Mouse (Mus musculus): ENCODE results near the gene Lypd3. TPM values are rescaled to one million over a fixed set of nuclear protein-coding genes. Genes with fewer than 3 reads are reported as not detected.

Gene Lypd3
- polyA plus RNA-seq, 1 experiment from 2014 or later = 0.43 TPM

DNA sequence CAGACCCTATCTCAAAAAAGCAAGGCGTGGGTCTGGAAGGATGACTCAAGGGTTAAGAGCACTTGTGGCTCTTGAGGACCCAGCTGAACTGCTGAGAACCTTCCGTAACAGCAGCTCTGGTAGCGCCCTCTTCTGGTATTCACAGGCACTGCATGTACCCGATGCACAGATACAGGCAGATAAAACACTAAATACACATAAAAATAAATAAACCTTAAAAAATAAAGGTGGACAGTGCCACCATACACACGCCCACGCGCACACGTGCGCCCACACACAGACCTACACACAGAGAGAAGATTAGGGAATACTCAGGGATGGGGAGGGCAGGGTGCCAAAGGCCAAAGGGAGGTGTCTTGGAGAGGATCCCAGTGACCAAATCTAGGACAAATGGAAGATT, 6.1 kb downstream of the Lypd3 start:
- no peak for ATAC-seq (ENCODE audit: low FRiP score, low read depth)
- no peaks in the 10 kb centered on the region for H3K36me3 ChIP-seq
- peaks cover 6% of the 10 kb centered on the region; the same call in 1 of the 2 replicates for H3K4me1 ChIP-seq
- no peak overlapping the region for H3K27ac ChIP-seq
- no peaks in the 10 kb centered on the region for H3K9me3 ChIP-seq
- whole genome bisulfite sequencing = 13% methylated on average over 9 of the region's 9 CpGs
- H3K4me2 ChIP-seq (replicated peaks) = no peak overlapping the region
- H3K9ac ChIP-seq = no peak overlapping the region
- H3K27me3 ChIP-seq (replicated peaks) = peaks cover 37% of the 10 kb centered on the region
- H3K4me3 ChIP-seq = no peak overlapping the region

DNA sequence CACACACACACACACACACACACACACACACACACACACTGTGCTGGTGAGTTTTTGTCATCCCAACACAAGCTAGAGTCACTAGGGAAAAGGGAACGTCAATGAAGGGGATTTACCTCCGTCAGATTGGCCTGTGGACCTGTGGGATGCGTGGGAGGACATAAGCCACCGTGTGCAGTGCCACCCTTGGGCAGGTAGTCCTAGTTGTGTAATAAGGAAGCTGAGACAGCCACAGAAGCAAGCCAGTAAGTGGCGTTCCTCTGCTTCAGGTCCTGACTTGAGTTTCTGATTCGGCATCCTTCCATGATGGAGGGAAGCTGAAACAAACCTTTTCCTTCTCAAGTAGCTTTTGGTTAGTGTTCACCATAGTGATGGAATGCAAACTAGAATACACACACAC, 8.1 kb downstream of the Lypd3 start:
- Histone ChIP-seq H3K4me3 (no peak overlapping the region), H3K27me3 (replicated peaks) (peaks cover 17% of the 10 kb centered on the region), H3K36me3 (no peaks in the 10 kb centered on the region), H3K4me2 (replicated peaks) (no peak overlapping the region), H3K9ac (no peak overlapping the region), H3K9me3 (no peaks in the 10 kb centered on the region), H3K4me1 (no peaks in the 10 kb centered on the region), H3K27ac (no peak overlapping the region)
- ATAC-seq (ENCODE audit: low FRiP score, low read depth) = no peak
- 83% methylated on average over 6 of the region's 6 CpGs for WGBS

- Histone ChIP-seq H3K9me3 (no peaks in the 10 kb centered on the region), H3K4me2 (replicated peaks) (no peak overlapping the region), H3K4me3 (no peak overlapping the region), H3K4me1 (no peaks in the 10 kb centered on the region), H3K9ac (no peak overlapping the region), H3K27me3 (replicated peaks) (peaks cover 12% of the 10 kb centered on the region), H3K27ac (no peak overlapping the region), H3K36me3 (no peaks in the 10 kb centered on the region)
- WGBS = 77% methylated on average over 7 of the region's 7 CpGs
- no peak for ATAC-seq (ENCODE audit: low FRiP score, low read depth)
These were observed 8.6 kb downstream of the Lypd3 start for GRCm38 (mm10) chr7:24644996-24645395.

DNA sequence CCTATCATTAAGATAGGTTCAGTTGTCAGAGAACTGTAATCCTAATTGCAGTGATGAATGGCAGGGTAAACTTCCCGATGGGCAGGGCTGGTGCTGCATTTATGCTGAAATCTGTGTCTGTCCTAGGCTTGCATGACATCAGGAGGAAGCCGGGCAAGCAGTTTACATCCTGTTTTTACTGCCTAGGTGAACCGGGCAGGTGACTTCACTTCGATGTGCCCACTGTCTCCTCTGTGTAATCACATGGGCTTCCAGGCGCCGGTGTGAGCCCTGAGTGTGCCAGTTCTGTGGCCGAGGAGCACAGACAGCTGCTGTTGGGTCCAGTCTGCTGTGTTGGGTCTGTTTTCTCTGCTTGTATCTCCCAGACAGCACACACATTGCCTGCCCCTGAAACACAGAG, 10.1 kb downstream of the Lypd3 start:
- no peak for ATAC-seq (ENCODE audit: low FRiP score, low read depth)
- no peak overlapping the region for H3K4me2 ChIP-seq (replicated peaks)
- peaks cover 3% of the 10 kb centered on the region; the same call in 1 of the 2 replicates for H3K27me3 ChIP-seq (replicated peaks)
- no peaks in the 10 kb centered on the region for H3K9me3 ChIP-seq
- no peak overlapping the region for H3K9ac ChIP-seq
- no peaks in the 10 kb centered on the region for H3K4me1 ChIP-seq
- no peaks in the 10 kb centered on the region for H3K36me3 ChIP-seq
- 84% methylated on average over 7 of the region's 7 CpGs for WGBS
- no peak overlapping the region for H3K4me3 ChIP-seq
- no peak overlapping the region for H3K27ac ChIP-seq

GRCm38 (mm10) chr7:24653681-24654080, 17.3 kb downstream of the Lypd3 start:
- Histone ChIP-seq H3K4me1 (no peaks in the 10 kb centered on the region), H3K4me3 (no peak overlapping the region), H3K9me3 (no peaks in the 10 kb centered on the region), H3K36me3 (no peaks in the 10 kb centered on the region), H3K9ac (no peak overlapping the region), H3K4me2 (replicated peaks) (no peak overlapping the region), H3K27me3 (replicated peaks) (no peaks in the 10 kb centered on the region), H3K27ac (no peak overlapping the region)
- no peak for ATAC-seq (ENCODE audit: low FRiP score, low read depth)
- WGBS = 31% methylated on average over 7 of the region's 7 CpGs

GRCm38 (mm10) chr7:24659737-24660357, 23.5 kb downstream of the Lypd3 start:
- H3K27ac ChIP-seq = no peak overlapping the region
- WGBS = 71% methylated on average over 12 of the region's 12 CpGs
- no peak overlapping the region for H3K4me3 ChIP-seq
- ATAC-seq (ENCODE audit: low FRiP score, low read depth) = no peak
- H3K4me1 ChIP-seq = no peaks in the 10 kb centered on the region
- no peak overlapping the region; the same call in 1 of the 2 replicates for H3K9ac ChIP-seq
- H3K27me3 ChIP-seq (replicated peaks) = no peaks in the 10 kb centered on the region
- H3K36me3 ChIP-seq = no peaks in the 10 kb centered on the region
- no peak overlapping the region for H3K4me2 ChIP-seq (replicated peaks)
- no peaks in the 10 kb centered on the region for H3K9me3 ChIP-seq

DNA sequence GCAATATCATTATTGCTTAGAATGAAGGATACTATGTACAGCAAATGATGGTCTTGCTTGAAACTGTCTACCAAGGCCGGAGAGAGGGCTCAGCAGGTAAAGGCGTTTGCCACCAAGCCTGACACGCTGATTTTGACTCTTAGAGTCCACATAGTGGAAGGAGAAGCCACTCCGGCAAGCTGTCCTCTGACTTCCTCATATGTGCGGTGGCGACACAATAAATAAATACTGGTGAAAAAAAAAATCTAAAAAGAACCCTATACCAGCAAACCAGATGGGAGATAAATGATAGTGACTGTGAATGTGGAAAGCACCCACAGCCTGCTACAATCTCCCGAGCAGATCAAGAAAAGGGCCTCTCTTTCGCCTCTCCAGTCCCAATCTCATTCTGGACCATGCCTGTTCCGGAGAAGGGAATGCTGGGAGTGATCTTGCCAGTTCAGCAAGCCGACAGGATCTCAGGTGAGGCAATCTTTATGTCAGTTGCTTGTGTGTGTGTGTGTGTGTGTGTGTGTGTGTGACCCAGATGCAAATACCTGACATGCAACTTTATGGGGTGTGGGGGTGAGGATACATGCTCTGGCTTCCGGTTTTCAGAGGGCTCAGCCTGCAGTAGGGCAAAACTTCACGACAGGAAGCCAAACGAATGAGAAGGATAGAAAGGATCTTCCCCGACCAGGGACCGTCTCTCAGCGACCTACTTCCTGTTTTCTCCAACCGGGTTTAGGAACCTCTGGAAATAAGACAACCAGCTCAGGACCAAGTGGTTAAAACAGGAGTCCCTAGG, 25.0 kb downstream of the Lypd3 start:
- no peak for ATAC-seq (ENCODE audit: low FRiP score, low read depth)
- WGBS = 72% methylated on average over 17 of the region's 17 CpGs

DNA sequence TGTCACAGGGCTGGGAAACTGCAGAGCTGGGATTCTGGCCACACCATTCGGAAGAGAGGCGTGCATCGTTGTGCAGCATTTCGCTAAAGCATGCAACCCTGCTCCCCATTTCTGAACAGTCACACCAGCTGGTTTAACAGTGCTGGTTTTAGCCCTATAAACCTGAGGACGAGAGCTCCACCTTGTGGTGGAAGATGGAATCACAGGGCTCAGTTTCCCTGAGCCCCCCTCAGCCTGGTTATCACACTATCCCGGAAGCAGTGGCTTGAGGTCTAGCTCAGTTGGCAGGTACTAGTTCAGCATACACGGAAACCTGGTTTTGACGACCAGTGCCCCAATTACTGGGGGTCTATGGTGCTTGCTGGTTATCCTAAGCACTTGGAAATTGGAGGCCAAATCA, 26.2 kb downstream of the Lypd3 start:
- H3K9me3 ChIP-seq = no peaks in the 10 kb centered on the region
- ATAC-seq (ENCODE audit: low FRiP score, low read depth) = 0 out of 2 replicates have a peak, but pooled peaks have one; percentile 33
- H3K27me3 ChIP-seq (replicated peaks) = no peaks in the 10 kb centered on the region
- no peak overlapping the region for H3K9ac ChIP-seq
- H3K4me1 ChIP-seq = no peaks in the 10 kb centered on the region
- H3K4me2 ChIP-seq (replicated peaks) = no peak overlapping the region
- 17% methylated on average over 8 of the region's 8 CpGs for WGBS
- no peak overlapping the region for H3K27ac ChIP-seq
- H3K36me3 ChIP-seq = no peaks in the 10 kb centered on the region
- no peak overlapping the region for H3K4me3 ChIP-seq

More for the DNA sequence above, 25.0 kb downstream of the Lypd3 start:
- Histone ChIP-seq H3K27me3 (replicated peaks) (no peaks in the 10 kb centered on the region), H3K9me3 (no peaks in the 10 kb centered on the region), H3K9ac (no peak overlapping the region), H3K4me2 (replicated peaks) (no peak overlapping the region), H3K36me3 (no peaks in the 10 kb centered on the region), H3K4me3 (no peak overlapping the region), H3K4me1 (no peaks in the 10 kb centered on the region), H3K27ac (no peak overlapping the region)

DNA sequence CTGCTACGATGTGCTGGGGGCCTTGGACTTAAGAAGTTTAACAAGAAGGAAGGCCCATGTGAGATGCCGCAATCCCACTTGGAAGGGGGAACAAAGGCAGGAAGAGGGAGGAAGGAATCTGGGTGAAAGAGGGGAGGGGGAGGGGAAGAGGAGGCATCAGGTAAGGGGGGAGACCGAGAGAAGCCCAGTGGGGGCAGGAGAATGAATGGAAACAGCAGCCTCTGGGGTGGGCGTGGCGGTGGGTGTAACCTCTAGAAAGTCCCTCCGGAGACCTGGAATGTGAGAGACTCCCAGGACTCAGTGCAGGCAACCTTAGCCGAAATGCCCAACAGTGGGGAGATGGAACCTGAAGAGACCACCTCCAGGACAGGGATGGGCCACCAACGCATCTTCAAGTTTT, 28.0 kb downstream of the Lypd3 start:
- no peak overlapping the region for H3K27ac ChIP-seq
- no peak overlapping the region for H3K9ac ChIP-seq
- H3K4me1 ChIP-seq = no peaks in the 10 kb centered on the region
- H3K36me3 ChIP-seq = no peaks in the 10 kb centered on the region
- no peaks in the 10 kb centered on the region for H3K9me3 ChIP-seq
- ATAC-seq (ENCODE audit: low FRiP score, low read depth) = no peak
- H3K4me2 ChIP-seq (replicated peaks) = no peak overlapping the region
- H3K27me3 ChIP-seq (replicated peaks) = no peaks in the 10 kb centered on the region
- 48% methylated on average over 8 of the region's 8 CpGs for WGBS
- H3K4me3 ChIP-seq = no peak overlapping the region

- Histone ChIP-seq H3K4me1 (no peaks in the 10 kb centered on the region), H3K27me3 (replicated peaks) (no peaks in the 10 kb centered on the region), H3K4me2 (replicated peaks) (no peak overlapping the region), H3K36me3 (no peaks in the 10 kb centered on the region), H3K9ac (no peak overlapping the region), H3K4me3 (no peak overlapping the region), H3K27ac (no peak overlapping the region), H3K9me3 (no peaks in the 10 kb centered on the region)
- no peak for ATAC-seq (ENCODE audit: low FRiP score, low read depth)
- 78% methylated on average over 9 of the region's 9 CpGs for WGBS
These were observed 28.6 kb downstream of the Lypd3 start for GRCm38 (mm10) chr7:24664959-24665358.

DNA sequence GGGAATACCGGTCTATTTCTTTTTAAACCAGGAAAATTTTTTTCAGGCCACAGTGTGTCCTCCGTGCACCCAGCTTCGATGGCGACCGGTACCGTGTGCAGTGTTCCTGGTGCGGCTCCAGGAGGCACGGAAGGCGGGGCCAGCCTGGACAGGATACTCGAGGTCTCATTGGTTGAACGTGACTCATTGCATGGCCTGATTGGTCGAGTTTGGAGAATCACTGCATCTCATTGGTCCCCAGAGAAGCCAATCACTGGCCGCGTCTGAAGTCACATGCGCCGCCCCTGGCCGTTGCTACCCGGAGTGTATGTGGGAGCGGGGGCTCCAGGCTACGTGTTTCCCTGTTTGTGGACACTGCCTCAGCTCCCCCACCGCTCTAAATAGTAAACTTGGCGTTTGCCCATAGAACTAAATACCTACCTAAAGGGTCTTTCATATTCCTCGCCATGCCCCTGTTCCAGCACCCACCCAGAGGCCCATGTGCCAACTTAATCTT, 35.6 kb downstream of the Lypd3 start:
- H3K27me3 ChIP-seq (replicated peaks) = no peaks in the 10 kb centered on the region
- no peaks in the 10 kb centered on the region for H3K4me1 ChIP-seq
- no peak overlapping the region for H3K9ac ChIP-seq
- H3K9me3 ChIP-seq = no peaks in the 10 kb centered on the region
- no peaks in the 10 kb centered on the region for H3K36me3 ChIP-seq
- H3K4me3 ChIP-seq = no peak overlapping the region
- H3K4me2 ChIP-seq (replicated peaks) = no peak overlapping the region
- ATAC-seq (ENCODE audit: low FRiP score, low read depth) = no peak
- no peak overlapping the region for H3K27ac ChIP-seq
- 92% methylated on average over 23 of the region's 23 CpGs for WGBS

DNA sequence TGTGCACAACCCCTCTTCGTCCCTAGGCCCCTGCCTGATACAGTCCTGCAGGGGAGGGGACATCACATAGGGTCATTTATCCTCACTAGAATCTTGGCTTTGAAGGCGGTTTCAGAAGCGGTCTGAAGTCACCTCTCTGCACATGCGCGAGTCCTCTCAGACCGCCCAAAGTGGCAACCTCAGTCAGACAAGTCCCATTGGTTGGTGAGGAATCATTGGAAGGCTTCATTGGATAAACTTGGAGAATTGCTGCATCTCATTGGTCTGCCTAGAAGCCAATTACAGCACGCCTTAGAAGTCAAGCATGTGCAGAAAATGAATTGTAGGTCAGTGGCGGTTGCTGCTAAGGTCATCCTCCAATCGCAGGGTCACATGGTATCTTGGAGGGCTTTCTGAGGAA, 40.2 kb downstream of the Lypd3 start, which contains the start of gene Tex101:
TSS of gene Tex101 (minus strand) at position 101 of the 400 bp plus-strand sequence.
- no peaks in the 10 kb centered on the region for H3K4me1 ChIP-seq
- ATAC-seq (ENCODE audit: low FRiP score, low read depth) = no peak
- H3K27ac ChIP-seq = no peak within 1 kb of the TSS
- no peaks in the 10 kb centered on the region for H3K36me3 ChIP-seq
- no peaks in the 10 kb centered on the region for H3K27me3 ChIP-seq (replicated peaks)
- no peak within 1 kb of the TSS for H3K9ac ChIP-seq
- H3K9me3 ChIP-seq = no peaks in the 10 kb centered on the region
- 92% methylated on average over 9 of the region's 9 CpGs for WGBS
- no peak within 1 kb of the TSS for H3K4me3 ChIP-seq
- H3K4me2 ChIP-seq (replicated peaks) = no peak within 1 kb of the TSS

Measured in neural tube, embryonic 12.5 days (tissue).